ENCODE assay signal across 16 mouse cellular contexts in the genomic region with DNA sequence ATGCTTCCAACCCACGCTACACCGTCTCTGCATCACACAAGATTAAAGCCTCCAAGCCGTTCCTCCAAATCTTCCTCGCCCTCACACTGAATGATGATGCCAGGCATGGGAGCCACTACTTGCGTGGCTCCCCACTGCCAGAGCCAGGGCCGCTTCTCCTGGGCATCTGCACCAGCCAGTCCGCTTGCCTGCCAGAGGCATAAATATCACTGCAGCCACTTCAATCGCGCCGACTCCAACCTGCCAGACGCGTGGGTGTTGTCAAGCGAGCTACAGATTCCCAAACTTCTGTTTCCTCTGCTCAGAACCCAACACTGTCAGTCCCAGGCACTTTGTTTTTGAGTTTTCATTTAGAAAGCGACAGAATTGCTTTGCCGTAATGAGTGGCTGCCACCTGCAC.
DNase-seq lines count a peak whose midpoint lies in the region; ATAC-seq and TF ChIP-seq lines count a peak whose summit lies in the region.
"Had no signal": no experiment of that assay in that cellular context is flagged by ENCODE, and none has a peak within 500 bp of the region (broad histone marks: within the 10 kb centered on the region; RNA-seq: fewer than 3 reads in every experiment).

No protein-coding gene starts in this region.

- H3K36me3 ChIP-seq in midbrain, embryonic 14.5 days (ENCODE audit: control insufficient read depth, insufficient read depth, low read length) = no peaks in the 10 kb centered on the region
- H3K36me3 ChIP-seq in liver, embryonic 11.5 days (ENCODE audit: control insufficient read depth, insufficient read depth, low read length) = no peaks in the 10 kb centered on the region
- H3K36me3 ChIP-seq: hindbrain, embryonic 10.5 days; neural tube, embryonic 12.5 days had no signal

- no peaks in the 10 kb centered on the region for H3K27me3 ChIP-seq in midbrain, embryonic 14.5 days (ENCODE audit: control insufficient read depth, insufficient read depth, low read length)
- H3K27me3 ChIP-seq in liver, embryonic 11.5 days (replicated peaks; ENCODE audit: control insufficient read depth, insufficient read depth, low read length) = no peaks in the 10 kb centered on the region
- H3K27me3 ChIP-seq: neural tube, embryonic 12.5 days had no signal

- H3K4me1 ChIP-seq in midbrain, embryonic 14.5 days (ENCODE audit: control insufficient read depth, insufficient read depth, low read length) = no peaks in the 10 kb centered on the region
- no peaks in the 10 kb centered on the region for H3K4me1 ChIP-seq in liver, embryonic 11.5 days (replicated peaks; ENCODE audit: control insufficient read depth, insufficient read depth, low read length)
- H3K4me1 ChIP-seq: hindbrain, embryonic 10.5 days; neural tube, embryonic 12.5 days had no signal

- H3K9me3 ChIP-seq in midbrain, embryonic 14.5 days (ENCODE audit: control insufficient read depth, low read length) = no peaks in the 10 kb centered on the region
- no peaks in the 10 kb centered on the region for H3K9me3 ChIP-seq in liver, embryonic 11.5 days (ENCODE audit: control insufficient read depth, low read length)
- H3K9me3 ChIP-seq: hindbrain, embryonic 10.5 days had no signal

- H3K4me2 ChIP-seq in midbrain, embryonic 14.5 days (ENCODE audit: low read length) = no peak overlapping the region
- no peak overlapping the region for H3K4me2 ChIP-seq in liver, embryonic 11.5 days
- H3K4me2 ChIP-seq: lung, embryonic 14.5 days; neural tube, embryonic 12.5 days had no signal

- H3K27ac ChIP-seq in layer of hippocampus, adult 2 months = no peak overlapping the region
- H3K27ac ChIP-seq in midbrain, embryonic 14.5 days (replicated peaks; ENCODE audit: low read depth, low read length) = no peak overlapping the region
- no peak overlapping the region for H3K27ac ChIP-seq in liver, embryonic 11.5 days (ENCODE audit: low read depth, low read length)
- H3K27ac ChIP-seq: hindbrain, embryonic 10.5 days; neural tube, embryonic 12.5 days had no signal

- 96% methylated on average over 15 of the region's 15 CpGs for WGBS in midbrain, embryonic 14.5 days
- WGBS in liver, embryonic 11.5 days = 83% methylated on average over 15 of the region's 15 CpGs

- no peak overlapping the region for H3K9ac ChIP-seq in midbrain, embryonic 14.5 days (replicated peaks; ENCODE audit: low read length)
- no peak overlapping the region for H3K9ac ChIP-seq in liver, embryonic 11.5 days (ENCODE audit: low read depth, low read length)
- H3K9ac ChIP-seq: lung, embryonic 14.5 days; neural tube, embryonic 12.5 days had no signal

- DNase-seq in frontal cortex, postnatal 10 days (ENCODE audit: low spot score in 2 of 2) = peak; percentile 57 to 71
- peak; percentile 65 to 69 for DNase-seq in layer of hippocampus, adult 2 months (ENCODE audit: low spot score in 2 of 2)
- peak; percentile 67 to 86 for DNase-seq in left cerebral cortex, adult 9 months (ENCODE audit: low spot score in 2 of 2)
- DNase-seq in right cerebral cortex, postnatal 36 days (ENCODE audit: low spot score in 2 of 2) = peak; percentile 83 to 91
- no peak for DNase-seq in midbrain, embryonic 14.5 days
- DNase-seq in liver, embryonic 11.5 days (ENCODE audit: low spot score) = no peak
- DNase-seq in kidney, postnatal 36 days = no peak
- DNase-seq: cerebellum, adult 11-12 months; kidney, postnatal 25 days; liver; lung, embryonic 14.5 days; thymus, adult 2 months had no signal

- no peak overlapping the region for H3K4me3 ChIP-seq in layer of hippocampus, adult 2 months
- H3K4me3 ChIP-seq in midbrain, embryonic 14.5 days (replicated peaks; ENCODE audit: low read depth, low read length) = no peak overlapping the region
- H3K4me3 ChIP-seq in liver, embryonic 11.5 days (ENCODE audit: low read depth, low read length) = no peak overlapping the region
- H3K4me3 ChIP-seq: hindbrain, embryonic 10.5 days; neural tube, embryonic 12.5 days had no signal

- ATAC-seq in midbrain, embryonic 14.5 days (ENCODE audit: low FRiP score, low TSS enrichment) = no peak
- ATAC-seq in liver, embryonic 11.5 days (replicated peaks; ENCODE audit: low FRiP score) = no peak
- ATAC-seq: CD4-positive, CD25-positive, alpha-beta regulatory T cell, adult 4 months; intestine, embryonic 16.5 days had no signal

- TF ChIP-seq CTCF in layer of hippocampus, adult 2 months (conservative IDR thresholded peaks at IDR 0.05) = no peak

Comparison
In these comparisons a context has a peak if more than half of its experiments do, and no peak if none do; other contexts are left out.
1. DNase-seq: peak in frontal cortex, postnatal 10 days (2 of 2), layer of hippocampus, adult 2 months (2 of 2), left cerebral cortex, adult 9 months (2 of 2) and right cerebral cortex, postnatal 36 days (2 of 2); none in midbrain, embryonic 14.5 days (single experiment), liver, embryonic 11.5 days (single experiment) and kidney, postnatal 36 days (0 of 2).